Mouse (Mus musculus): Measurements from ENCODE around the gene Dlgap5. TPM values are rescaled to one million over a fixed set of nuclear protein-coding genes. Genes with fewer than 3 reads are reported as not detected.

Dlgap5 gene
- polyA plus RNA-seq, 1 experiment from 2014 or later: 40.0 TPM

- H3K4me3 ChIP-seq: no peak overlapping the region
- WGBS: 74% methylated on average over 4 of the region's 4 CpGs
- no peak overlapping the region for H3K4me2 ChIP-seq (replicated peaks)
- no peaks in the 10 kb centered on the region for H3K9me3 ChIP-seq (replicated peaks)
- no peaks in the 10 kb centered on the region for H3K36me3 ChIP-seq
- ATAC-seq (ENCODE audit: low FRiP score): no peak
- H3K4me1 ChIP-seq: peaks cover 7% of the 10 kb centered on the region
- no peak overlapping the region for H3K9ac ChIP-seq
- H3K27ac ChIP-seq: no peak overlapping the region
- H3K27me3 ChIP-seq: no peaks in the 10 kb centered on the region
Measured at GRCm38 (mm10) chr14:47422466-47422865, 4.3 kb upstream of the Dlgap5 start.

- Histone ChIP-seq H3K27ac (no peak overlapping the region), H3K36me3 (no peaks in the 10 kb centered on the region), H3K4me3 (no peak overlapping the region), H3K4me2 (replicated peaks) (no peak overlapping the region), H3K9ac (no peak overlapping the region), H3K9me3 (replicated peaks) (no peaks in the 10 kb centered on the region), H3K27me3 (no peaks in the 10 kb centered on the region), H3K4me1 (peaks cover 15% of the 10 kb centered on the region)
- WGBS: 39% methylated on average over 2 of the region's 2 CpGs
- ATAC-seq (ENCODE audit: low FRiP score): no peak
Measured at GRCm38 (mm10) chr14:47421606-47422005, 3.4 kb upstream of the Dlgap5 start.

- WGBS: 93% methylated on average over 24 of the region's 24 CpGs
- no peaks in the 10 kb centered on the region for H3K27me3 ChIP-seq
Measured at GRCm38 (mm10) chr14:47419723-47420276, 1.6 kb upstream of the Dlgap5 start.

GRCm38 (mm10) chr14:47419034-47419625 is 923 bp upstream of the Dlgap5 start:
- Histone ChIP-seq H3K9ac (no peak overlapping the region), H3K36me3 (peaks cover 10% of the 10 kb centered on the region; the same call in 1 of the 2 replicates), H3K4me3 (no peak overlapping the region), H3K27me3 (no peaks in the 10 kb centered on the region), H3K4me1 (peaks cover 15% of the 10 kb centered on the region), H3K4me2 (replicated peaks) (no peak overlapping the region), H3K27ac (no peak overlapping the region), H3K9me3 (replicated peaks) (no peaks in the 10 kb centered on the region)
- no peak for ATAC-seq (ENCODE audit: low FRiP score)
- WGBS: 78% methylated on average over 9 of the region's 9 CpGs

More at GRCm38 (mm10) chr14:47419723-47420276, 1.6 kb upstream of the Dlgap5 start:
- H3K36me3 ChIP-seq: peaks cover 7% of the 10 kb centered on the region; the same call in 1 of the 2 replicates
- H3K9ac ChIP-seq: no peak overlapping the region
- ATAC-seq (ENCODE audit: low FRiP score): no peak
- no peaks in the 10 kb centered on the region for H3K9me3 ChIP-seq (replicated peaks)
- H3K27ac ChIP-seq: no peak overlapping the region
- H3K4me1 ChIP-seq: peaks cover 15% of the 10 kb centered on the region
- H3K4me3 ChIP-seq: no peak overlapping the region
- no peak overlapping the region for H3K4me2 ChIP-seq (replicated peaks)

- ATAC-seq (ENCODE audit: low FRiP score): peak; percentile 32; the same call in 1 of the 2 replicates
- peaks cover 15% of the 10 kb centered on the region for H3K4me1 ChIP-seq
- no peaks in the 10 kb centered on the region for H3K9me3 ChIP-seq (replicated peaks)
- peak overlapping the region; percentile 56 for H3K4me3 ChIP-seq
- H3K9ac ChIP-seq: 0 out of 2 replicates have a peak overlapping the region, but pooled peaks have one; percentile 20
- H3K27ac ChIP-seq: no peak overlapping the region
- H3K36me3 ChIP-seq: peaks cover 14% of the 10 kb centered on the region
- WGBS: 45% methylated on average over 5 of the region's 5 CpGs
- H3K4me2 ChIP-seq (replicated peaks): peak overlapping the region; percentile 70
- H3K27me3 ChIP-seq: no peaks in the 10 kb centered on the region
Measured at GRCm38 (mm10) chr14:47418666-47418991, 422 bp upstream of the Dlgap5 start.

GRCm38 (mm10) chr14:47417346-47417745 is 861 bp downstream of the Dlgap5 start:
- H3K36me3 ChIP-seq: peaks cover 20% of the 10 kb centered on the region
- peak overlapping the region; percentile 56 for H3K4me3 ChIP-seq
- H3K27me3 ChIP-seq: no peaks in the 10 kb centered on the region
- no peaks in the 10 kb centered on the region for H3K9me3 ChIP-seq (replicated peaks)
- H3K4me1 ChIP-seq: peaks cover 15% of the 10 kb centered on the region
- 36% methylated on average over 3 of the region's 3 CpGs for WGBS
- H3K9ac ChIP-seq: peak overlapping the region; percentile 54
- peak overlapping the region; percentile 70 for H3K4me2 ChIP-seq (replicated peaks)
- no peak overlapping the region for H3K27ac ChIP-seq
- no peak for ATAC-seq (ENCODE audit: low FRiP score)

- Histone ChIP-seq H3K36me3 (peaks cover 75% of the 10 kb centered on the region), H3K4me1 (no peaks in the 10 kb centered on the region), H3K27me3 (no peaks in the 10 kb centered on the region), H3K9me3 (replicated peaks) (no peaks in the 10 kb centered on the region), H3K27ac (no peak overlapping the region), H3K4me3 (no peak overlapping the region), H3K4me2 (replicated peaks) (no peak overlapping the region), H3K9ac (no peak overlapping the region)
- 90% methylated on average over 9 of the region's 9 CpGs for WGBS
- ATAC-seq (ENCODE audit: low FRiP score): no peak
Measured at GRCm38 (mm10) chr14:47406000-47406399, 12.2 kb downstream of the Dlgap5 start.

- Histone ChIP-seq H3K27me3 (no peaks in the 10 kb centered on the region), H3K4me1 (no peaks in the 10 kb centered on the region), H3K4me3 (no peak overlapping the region), H3K4me2 (replicated peaks) (no peak overlapping the region), H3K9ac (no peak overlapping the region), H3K9me3 (replicated peaks) (no peaks in the 10 kb centered on the region), H3K36me3 (peaks cover 72% of the 10 kb centered on the region), H3K27ac (no peak overlapping the region)
- no peak for ATAC-seq (ENCODE audit: low FRiP score)
- 95% methylated on average over 8 of the region's 8 CpGs for WGBS
Measured at GRCm38 (mm10) chr14:47402735-47403134, 15.5 kb downstream of the Dlgap5 start.

- Histone ChIP-seq H3K4me2 (replicated peaks) (no peak overlapping the region), H3K9ac (no peak overlapping the region), H3K9me3 (replicated peaks) (no peaks in the 10 kb centered on the region), H3K4me3 (no peak overlapping the region), H3K27me3 (no peaks in the 10 kb centered on the region), H3K27ac (no peak overlapping the region), H3K36me3 (peaks cover 61% of the 10 kb centered on the region), H3K4me1 (no peaks in the 10 kb centered on the region)
- ATAC-seq (ENCODE audit: low FRiP score): 0 out of 2 replicates have a peak, but pooled peaks have one; percentile 58
- 72% methylated on average over 5 of the region's 5 CpGs for WGBS
Measured at GRCm38 (mm10) chr14:47396165-47396652, 22.0 kb downstream of the Dlgap5 start.

- no peak for ATAC-seq (ENCODE audit: low FRiP score)
- Histone ChIP-seq H3K4me1 (no peaks in the 10 kb centered on the region), H3K27me3 (no peaks in the 10 kb centered on the region), H3K9ac (no peak overlapping the region; the same call in 1 of the 2 replicates), H3K4me2 (replicated peaks) (no peak overlapping the region), H3K27ac (no peak overlapping the region), H3K9me3 (replicated peaks) (no peaks in the 10 kb centered on the region), H3K36me3 (peaks cover 64% of the 10 kb centered on the region), H3K4me3 (no peak overlapping the region)
- 64% methylated on average over 15 of the region's 15 CpGs for WGBS
Measured at GRCm38 (mm10) chr14:47395462-47396026, 22.7 kb downstream of the Dlgap5 start.

- Histone ChIP-seq H3K9me3 (replicated peaks) (no peaks in the 10 kb centered on the region), H3K4me1 (no peaks in the 10 kb centered on the region), H3K4me2 (replicated peaks) (no peak overlapping the region), H3K36me3 (peaks cover 65% of the 10 kb centered on the region), H3K27me3 (no peaks in the 10 kb centered on the region), H3K27ac (no peak overlapping the region), H3K4me3 (no peak overlapping the region), H3K9ac (no peak overlapping the region)
- no peak for ATAC-seq (ENCODE audit: low FRiP score)
- 93% methylated on average over 6 of the region's 6 CpGs for WGBS
Measured at GRCm38 (mm10) chr14:47395007-47395406, 23.2 kb downstream of the Dlgap5 start.

- H3K4me1 ChIP-seq: no peaks in the 10 kb centered on the region
- H3K9ac ChIP-seq: no peak overlapping the region
- no peak for ATAC-seq (ENCODE audit: low FRiP score)
- H3K4me2 ChIP-seq (replicated peaks): no peak overlapping the region
- WGBS: 92% methylated on average over 10 of the region's 10 CpGs
- H3K36me3 ChIP-seq: peaks cover 62% of the 10 kb centered on the region
- H3K27me3 ChIP-seq: no peaks in the 10 kb centered on the region
- H3K27ac ChIP-seq: no peak overlapping the region
- no peaks in the 10 kb centered on the region for H3K9me3 ChIP-seq (replicated peaks)
- no peak overlapping the region for H3K4me3 ChIP-seq
Measured at GRCm38 (mm10) chr14:47393354-47394094, 24.7 kb downstream of the Dlgap5 start.

Measured in hindbrain, embryonic 12.5 days (tissue).